Mouse (Mus musculus) granulocyte monocyte progenitor cell, adult 5-6 weeks (primary cell): ENCODE data around the gene Rdh19. TPM values are rescaled to one million over a fixed set of nuclear protein-coding genes. Genes with fewer than 3 reads are reported as not detected.

Experiments
- total RNA-seq, 2 experiments: library from RNA; stranded (forward) in 1 of 2; stranded (reverse) in 1 of 2; fragments of 200-712, 200-1000 nt in 1 of 2; fragments of >200 nt in 1 of 2; fragmentation: Nextera tagmentation in 1 of 2; gene quantifications; 2 replicates each; pipeline ENCODE4 v1.2.3; 2014 to 2017

The Rdh19 gene
- total RNA-seq, 2 experiments from 2014 or later: not detected

Other genes with a start within 250 kb of the Rdh19 start
- gene Lrp1, start 228.8 kb upstream of the Rdh19 start, total RNA-seq (2014; fragmentation: Nextera tagmentation): 13.9 and 15.0 TPM in 2 replicates
- gene Lrp1, start 228.8 kb upstream of the Rdh19 start, total RNA-seq (2017): 5.7 and 18.1 TPM in 2 replicates
- gene Stat6, start 206.9 kb upstream of the Rdh19 start, total RNA-seq (2014; fragmentation: Nextera tagmentation): 71.6 and 82.1 TPM in 2 replicates
- gene Stat6, start 206.9 kb upstream of the Rdh19 start, total RNA-seq (2017): 46.0 and 67.5 TPM in 2 replicates
- 14.7 and 18.9 TPM in 2 replicates for gene Nemp1, start 183.0 kb upstream of the Rdh19 start, total RNA-seq (2014; fragmentation: Nextera tagmentation)
- gene Nemp1, start 183.0 kb upstream of the Rdh19 start, total RNA-seq (2017): 21.7 TPM in 2 replicates
- gene Nab2, start 181.4 kb upstream of the Rdh19 start, total RNA-seq (2014; fragmentation: Nextera tagmentation): 7.3 and 11.4 TPM in 2 replicates
- 2.6 and 4.7 TPM in 2 replicates for gene Nab2, start 181.4 kb upstream of the Rdh19 start, total RNA-seq (2017)
- not detected in 2 replicates for gene Myo1a, start 144.8 kb upstream of the Rdh19 start, total RNA-seq (2014; fragmentation: Nextera tagmentation)
- not detected in 2 replicates for gene Myo1a, start 144.8 kb upstream of the Rdh19 start, total RNA-seq (2017)
- not detected in 2 replicates for gene Tac2, start 125.5 kb upstream of the Rdh19 start, total RNA-seq (2014; fragmentation: Nextera tagmentation)
- gene Tac2, start 125.5 kb upstream of the Rdh19 start, total RNA-seq (2017): not detected in 2 replicates
- gene Zbtb39, start 110.4 kb upstream of the Rdh19 start, total RNA-seq (2014; fragmentation: Nextera tagmentation): 6.7 and 7.2 TPM in 2 replicates
- gene Zbtb39, start 110.4 kb upstream of the Rdh19 start, total RNA-seq (2017): 2.6 and 3.6 TPM in 2 replicates
- gene Gpr182, start 98.2 kb upstream of the Rdh19 start, total RNA-seq (2014; fragmentation: Nextera tagmentation): not detected in 2 replicates
- not detected in 2 replicates for gene Gpr182, start 98.2 kb upstream of the Rdh19 start, total RNA-seq (2017)
- not detected in 2 replicates for gene Rdh1, start 90.2 kb upstream of the Rdh19 start, total RNA-seq (2014; fragmentation: Nextera tagmentation)
- not detected in 2 replicates for gene Rdh1, start 90.2 kb upstream of the Rdh19 start, total RNA-seq (2017)
- gene Rdh16f1, start 90.1 kb upstream of the Rdh19 start, total RNA-seq (2014; fragmentation: Nextera tagmentation): not detected in 2 replicates
- gene Rdh16f1, start 90.1 kb upstream of the Rdh19 start, total RNA-seq (2017): not detected in 2 replicates
- gene Rdh9, start 73.5 kb upstream of the Rdh19 start, total RNA-seq (2014; fragmentation: Nextera tagmentation): not detected in 2 replicates
- not detected in 2 replicates for gene Rdh9, start 73.5 kb upstream of the Rdh19 start, total RNA-seq (2017)
- not detected in 2 replicates for gene Rdh16, start 48.8 kb upstream of the Rdh19 start, total RNA-seq (2014; fragmentation: Nextera tagmentation)
- not detected in 2 replicates for gene Rdh16, start 48.8 kb upstream of the Rdh19 start, total RNA-seq (2017)
- gene Rdh16f2, start 16.5 kb downstream of the Rdh19 start, total RNA-seq (2014; fragmentation: Nextera tagmentation): not detected in 2 replicates
- not detected in 2 replicates for gene Rdh16f2, start 16.5 kb downstream of the Rdh19 start, total RNA-seq (2017)
- not detected in 2 replicates for gene Rdh7, start 38.9 kb downstream of the Rdh19 start, total RNA-seq (2014; fragmentation: Nextera tagmentation)
- gene Rdh7, start 38.9 kb downstream of the Rdh19 start, total RNA-seq (2017): not detected in 2 replicates
- not detected in 2 replicates for gene Sdr9c7, start 48.6 kb downstream of the Rdh19 start, total RNA-seq (2014; fragmentation: Nextera tagmentation)
- not detected in 2 replicates for gene Sdr9c7, start 48.6 kb downstream of the Rdh19 start, total RNA-seq (2017)
- not detected in 2 replicates for gene Hsd17b6, start 157.7 kb downstream of the Rdh19 start, total RNA-seq (2014; fragmentation: Nextera tagmentation)
- gene Hsd17b6, start 157.7 kb downstream of the Rdh19 start, total RNA-seq (2017): not detected in 2 replicates
- 114 and 132 TPM in 2 replicates for gene Prim1, start 165.2 kb downstream of the Rdh19 start, total RNA-seq (2014; fragmentation: Nextera tagmentation)
- gene Prim1, start 165.2 kb downstream of the Rdh19 start, total RNA-seq (2017): 121 and 124 TPM in 2 replicates
- gene Naca, start 185.6 kb downstream of the Rdh19 start, total RNA-seq (2014; fragmentation: Nextera tagmentation): 1,470 and 1,497 TPM in 2 replicates
- gene Naca, start 185.6 kb downstream of the Rdh19 start, total RNA-seq (2017): 2,024 and 2,260 TPM in 2 replicates
- gene Ptges3, start 209.0 kb downstream of the Rdh19 start, total RNA-seq (2014; fragmentation: Nextera tagmentation): 204 and 218 TPM in 2 replicates
- 321 and 371 TPM in 2 replicates for gene Ptges3, start 209.0 kb downstream of the Rdh19 start, total RNA-seq (2017)
- gene Atp5b, start 233.3 kb downstream of the Rdh19 start, total RNA-seq (2014; fragmentation: Nextera tagmentation): 1,867 and 2,007 TPM in 2 replicates
- gene Atp5b, start 233.3 kb downstream of the Rdh19 start, total RNA-seq (2017): 1,997 and 2,300 TPM in 2 replicates
- 54.8 and 64.2 TPM in 2 replicates for gene Baz2a, start 241.6 kb downstream of the Rdh19 start, total RNA-seq (2014; fragmentation: Nextera tagmentation)
- 15.0 and 17.2 TPM in 2 replicates for gene Baz2a, start 241.6 kb downstream of the Rdh19 start, total RNA-seq (2017)